Mouse (Mus musculus): Measurements from ENCODE around the gene Dip2c.

Gene Dip2c

DNA sequence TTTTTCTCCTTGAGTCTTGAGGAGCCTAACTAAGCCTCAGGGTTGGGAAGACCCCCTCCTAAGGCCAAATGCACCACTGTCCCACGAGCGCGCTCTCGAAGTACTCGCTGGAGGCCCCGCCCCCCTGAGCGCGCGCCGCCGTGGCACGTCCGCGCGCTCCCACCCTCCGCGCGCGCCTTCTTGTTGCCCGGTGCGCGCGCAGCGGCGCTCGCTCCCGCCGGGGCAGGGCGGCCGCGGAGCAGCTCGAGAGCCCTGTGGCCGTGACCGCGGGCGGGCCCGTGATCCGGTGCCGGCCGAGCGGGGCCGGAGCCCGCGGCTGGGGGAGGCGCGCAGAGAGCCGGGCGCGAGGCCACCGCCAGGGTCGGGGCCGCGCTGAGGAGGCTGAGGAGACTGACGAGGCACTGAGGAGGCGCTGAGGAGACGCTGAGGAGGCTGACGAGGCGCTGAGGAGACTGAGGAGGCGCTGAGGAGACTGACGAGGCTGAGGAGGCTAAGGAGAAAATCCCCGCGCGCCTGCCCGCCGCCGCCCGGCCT lies at the start of gene Dip2c:
Dip2c (plus strand) TSS at position 207 of the 534 bp plus-strand sequence.
- DNase-seq (ENCODE audit: low spot score in 2 of 2) = peak; percentile 92 to 96

DNA sequence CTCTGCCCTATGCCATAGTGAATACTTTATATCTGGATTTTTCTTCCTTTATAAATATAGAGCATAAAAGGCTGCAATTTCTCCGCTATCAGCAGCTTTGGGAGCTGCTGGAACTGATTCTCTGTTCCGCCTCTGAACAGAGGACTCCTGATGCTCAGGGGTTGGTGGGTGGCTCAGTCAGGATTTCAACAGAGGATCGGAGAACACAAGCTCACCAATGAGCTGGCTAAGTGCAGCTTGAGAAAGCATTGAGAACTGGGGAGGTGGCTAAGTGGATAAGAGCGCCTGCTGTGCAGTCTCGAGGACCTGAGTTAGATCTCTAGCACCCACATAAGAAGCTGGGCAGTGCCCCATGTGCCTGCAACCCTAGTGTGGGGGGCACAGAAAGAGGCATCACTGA lies 49.2 kb upstream of the Dip2c start:
- no peak for DNase-seq (ENCODE audit: low spot score in 2 of 2)

DNA sequence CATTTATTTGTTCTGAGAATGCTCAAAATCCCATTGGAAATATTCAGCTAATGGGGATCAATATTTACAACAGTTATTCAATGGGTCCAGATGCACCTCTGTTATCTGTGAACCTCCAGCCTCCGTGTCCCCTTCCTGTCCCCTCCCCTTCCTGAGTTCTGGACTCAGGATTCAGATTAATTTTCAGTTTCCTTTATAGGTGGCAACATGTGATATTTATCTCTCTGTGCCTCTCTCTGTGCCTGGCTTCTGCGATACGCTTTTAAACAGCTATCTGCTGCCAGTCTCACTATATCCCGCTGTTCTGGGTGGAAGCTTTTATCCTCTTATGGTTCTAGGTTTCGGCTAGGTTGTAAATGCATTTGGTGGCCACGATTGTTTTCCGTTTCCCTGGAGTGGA lies 38.8 kb upstream of the Dip2c start:
- DNase-seq (ENCODE audit: low spot score in 2 of 2) = no peak

DNA sequence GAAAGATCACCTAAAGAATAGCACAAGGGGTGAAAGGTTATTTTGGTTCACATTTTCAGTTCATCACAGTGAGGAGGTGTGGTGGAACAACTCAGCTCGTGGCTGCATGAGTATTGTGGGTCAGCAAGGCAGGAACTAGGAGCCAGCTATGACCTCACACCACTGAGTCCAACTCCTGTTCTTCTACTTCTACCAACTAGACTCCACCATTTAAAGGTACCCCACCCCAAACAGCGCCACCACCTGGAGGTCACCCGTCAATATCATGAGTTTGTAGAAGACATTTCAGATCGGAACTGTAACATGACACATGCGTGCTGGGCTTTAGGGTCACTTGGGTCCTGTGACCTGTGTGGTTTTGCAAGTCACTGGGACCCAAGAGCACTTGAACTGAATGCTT lies 37.2 kb upstream of the Dip2c start:
- DNase-seq (ENCODE audit: low spot score in 2 of 2) = no peak

DNA sequence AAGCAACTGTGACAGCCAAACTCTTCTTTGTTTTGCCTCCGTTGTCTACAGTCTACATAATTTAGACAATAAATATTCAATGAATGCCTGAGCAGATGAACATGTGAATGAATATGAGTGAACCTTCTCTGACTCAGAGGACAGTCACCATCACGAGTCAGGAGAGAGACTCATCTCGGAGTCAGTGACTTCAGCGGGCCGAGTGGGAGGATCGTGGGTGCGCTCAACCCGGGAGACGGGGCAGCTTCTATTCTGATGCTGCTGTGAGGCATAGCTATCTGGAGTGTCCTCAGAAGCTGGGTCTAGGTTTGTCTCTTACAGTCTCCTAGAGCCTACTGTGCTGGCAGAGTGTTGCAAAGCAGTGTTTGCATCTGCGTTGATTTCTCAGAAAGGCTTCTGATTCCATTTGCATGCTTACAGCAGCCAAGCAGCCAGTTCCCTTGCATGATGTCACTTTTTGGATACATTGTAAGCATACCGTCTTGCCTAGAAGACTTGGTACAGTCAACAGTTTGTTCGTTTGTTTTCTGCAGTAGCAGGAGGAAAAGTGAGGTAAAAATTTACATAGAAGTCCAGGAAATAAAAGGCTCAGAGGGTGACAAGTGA lies 36.6 kb upstream of the Dip2c start:
- no peak for DNase-seq (ENCODE audit: low spot score in 2 of 2)

DNA sequence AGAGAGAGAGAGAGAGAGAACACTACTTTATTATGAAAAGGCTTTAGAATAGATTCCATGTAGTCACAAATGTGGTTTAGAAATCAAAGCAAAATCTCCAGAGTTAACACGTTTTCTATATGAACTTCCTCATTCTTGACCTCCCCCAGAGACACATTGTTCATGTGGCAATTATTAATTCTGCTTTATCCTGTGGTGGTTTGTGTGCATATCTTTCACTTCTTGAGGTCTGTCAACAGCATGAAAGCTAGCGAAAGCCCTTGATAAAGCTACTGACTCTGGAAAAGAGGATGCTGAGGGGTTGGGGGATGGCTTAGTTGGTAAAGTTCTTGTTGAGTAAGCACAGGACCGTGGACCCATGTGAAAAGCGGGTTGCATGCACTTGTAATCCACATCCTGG lies 14.6 kb upstream of the Dip2c start:
- no peak for DNase-seq (ENCODE audit: low spot score in 2 of 2)

DNA sequence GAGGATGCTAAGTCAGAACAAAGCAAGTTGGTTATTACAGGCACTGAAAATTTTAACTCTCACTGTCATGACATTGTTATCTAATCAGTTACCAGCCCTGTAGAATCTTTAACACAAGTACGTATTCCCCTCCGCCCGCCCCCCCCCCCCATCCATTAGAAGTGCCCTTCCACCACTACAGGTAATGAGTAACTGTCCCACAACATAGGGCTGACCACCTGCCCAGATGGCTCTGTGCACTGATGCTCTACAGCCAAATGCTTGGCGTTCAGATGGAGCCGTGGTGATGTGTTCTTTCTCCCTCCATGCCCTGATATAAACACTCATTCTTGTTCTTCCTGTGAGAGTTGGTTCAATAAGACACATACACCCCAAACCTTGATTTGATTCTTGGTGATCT lies 10.8 kb upstream of the Dip2c start:
- DNase-seq (ENCODE audit: low spot score in 2 of 2) = no peak

DNA sequence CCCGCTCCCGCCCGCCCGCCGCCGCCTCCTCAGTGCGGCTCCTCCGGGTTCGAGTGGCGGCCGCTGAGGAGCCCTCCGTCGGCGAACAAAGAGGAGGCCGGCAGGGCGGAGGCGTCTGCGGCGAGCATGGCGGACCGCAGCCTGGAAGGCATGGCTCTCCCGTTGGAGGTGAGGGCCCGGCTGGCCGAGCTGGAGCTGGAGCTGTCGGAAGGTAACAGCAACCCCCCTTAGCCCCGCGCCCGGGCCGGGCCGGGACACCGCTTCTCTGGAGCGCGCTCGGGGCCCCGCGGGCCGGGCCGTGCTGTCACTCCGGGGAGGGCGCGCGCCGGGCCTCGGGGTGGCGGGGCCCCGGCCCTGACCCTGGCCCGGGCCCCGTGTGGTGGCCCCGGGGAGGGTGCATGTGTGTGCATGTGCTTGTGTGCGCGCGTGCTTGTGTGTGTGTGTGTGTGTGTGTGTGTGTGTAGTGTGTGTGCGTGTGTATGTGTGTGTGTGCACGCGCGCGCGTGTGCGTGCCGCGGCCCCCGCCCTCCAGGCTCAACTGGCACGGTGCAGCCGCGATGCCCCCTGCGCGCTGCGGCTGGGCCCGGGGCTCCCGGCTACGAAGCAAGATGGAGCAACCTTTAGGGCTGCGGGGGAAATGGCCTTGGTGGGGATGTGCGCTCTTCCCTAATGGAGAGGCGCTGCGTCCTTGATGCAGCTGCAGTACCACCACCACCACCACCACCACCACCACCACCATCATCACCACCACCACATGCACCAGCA lies 710 bp downstream of the Dip2c start:
- peak; percentile 44 to 47 for DNase-seq (ENCODE audit: low spot score in 2 of 2)

DNA sequence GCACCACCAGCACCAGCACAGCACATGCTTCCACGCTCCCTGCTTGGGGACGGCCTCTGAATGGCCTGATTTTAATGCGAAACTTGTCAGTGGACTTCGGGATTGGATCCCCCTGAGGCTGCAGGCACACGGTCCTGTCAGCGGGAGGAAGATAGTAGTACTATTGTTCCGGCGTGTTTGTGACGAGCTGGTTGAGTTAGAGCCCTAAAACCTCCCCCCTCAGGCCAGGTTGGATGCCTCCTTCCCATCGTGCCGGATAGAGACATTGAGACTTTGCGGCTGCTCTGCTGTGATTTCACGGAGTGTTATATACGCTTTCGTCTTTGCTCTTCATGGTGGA lies 1.3 kb downstream of the Dip2c start:
- DNase-seq (ENCODE audit: low spot score in 2 of 2) = peak; percentile 6 to 18

DNA sequence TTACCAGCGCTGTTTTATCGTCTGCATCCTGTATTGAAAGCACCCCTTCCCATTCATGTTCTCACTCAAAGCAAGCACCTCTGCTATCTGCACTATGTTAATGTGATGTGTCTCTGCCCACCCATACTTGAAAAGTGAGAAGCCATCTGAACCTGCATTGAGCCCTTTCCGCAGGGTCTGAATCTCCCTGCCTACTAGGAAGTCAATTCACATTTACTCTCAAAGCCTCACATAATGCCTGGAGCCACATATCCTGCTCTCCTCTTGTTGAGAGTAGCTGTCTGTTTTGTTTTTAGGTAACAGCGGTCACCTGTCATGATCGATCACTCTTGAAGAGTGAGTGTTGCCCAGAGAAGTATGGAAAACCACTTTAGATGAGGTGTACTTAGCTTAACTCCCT lies 2.3 kb downstream of the Dip2c start:
- DNase-seq (ENCODE audit: low spot score in 2 of 2) = no peak

DNA sequence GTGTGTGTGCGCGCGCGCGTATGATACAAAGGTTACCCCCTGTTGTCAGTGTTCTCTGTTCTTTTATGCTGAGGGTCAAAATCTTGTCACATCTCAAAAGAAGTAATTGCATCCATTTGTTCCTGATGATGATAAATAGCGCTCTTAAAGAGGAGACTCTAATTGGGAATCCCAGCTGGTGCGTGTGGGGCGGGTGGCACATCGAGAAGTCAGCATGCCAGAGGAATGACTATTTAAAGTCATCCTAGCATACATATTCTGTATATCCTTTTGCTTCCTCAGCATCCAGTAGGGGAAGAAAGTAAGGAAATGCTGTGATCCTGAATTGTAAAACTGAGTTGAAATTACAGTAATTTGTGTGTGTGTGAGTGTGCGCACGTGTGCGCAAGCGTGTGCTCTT lies 6.7 kb downstream of the Dip2c start:
- DNase-seq (ENCODE audit: low spot score in 2 of 2) = no peak

DNA sequence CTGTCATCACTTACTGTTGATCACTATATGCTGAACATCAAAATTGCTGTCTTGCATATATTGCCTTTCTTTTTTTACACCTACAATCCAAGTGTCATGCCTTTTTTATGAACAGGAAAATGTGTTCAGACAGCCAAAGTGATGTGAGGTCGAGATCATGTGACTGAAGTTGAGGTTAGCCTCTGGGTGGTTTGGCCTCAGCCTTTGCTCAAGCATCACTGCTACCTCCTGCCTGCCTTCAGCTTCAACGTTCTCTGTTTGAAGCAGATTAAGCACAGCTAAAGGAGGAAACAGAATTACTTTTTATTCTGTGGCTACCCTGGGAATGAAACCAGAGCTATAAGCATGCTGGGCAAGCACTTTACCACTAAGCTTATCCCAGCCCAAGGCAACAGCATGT lies 13.6 kb downstream of the Dip2c start:
- no peak for DNase-seq (ENCODE audit: low spot score in 2 of 2)

DNA sequence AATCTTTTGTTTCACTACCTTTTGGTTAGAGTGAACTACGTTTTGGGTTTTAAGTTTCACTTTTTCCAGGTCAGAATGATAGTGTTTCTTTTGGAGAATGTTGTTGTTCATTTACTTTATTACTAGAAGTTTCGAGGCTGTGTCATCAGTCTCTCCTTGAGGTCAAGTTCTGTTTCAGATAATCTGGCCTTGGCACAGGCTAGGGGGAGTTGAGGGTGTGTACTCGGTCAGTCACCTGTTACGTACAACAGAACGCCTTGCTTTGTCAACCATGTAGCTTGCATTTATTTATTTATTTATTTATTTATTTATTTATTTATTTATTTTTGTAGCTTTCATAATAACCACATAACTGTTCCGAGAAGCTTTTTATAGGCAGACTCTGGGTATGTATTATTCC lies 20.0 kb downstream of the Dip2c start:
- no peak for DNase-seq (ENCODE audit: low spot score in 2 of 2)

DNA sequence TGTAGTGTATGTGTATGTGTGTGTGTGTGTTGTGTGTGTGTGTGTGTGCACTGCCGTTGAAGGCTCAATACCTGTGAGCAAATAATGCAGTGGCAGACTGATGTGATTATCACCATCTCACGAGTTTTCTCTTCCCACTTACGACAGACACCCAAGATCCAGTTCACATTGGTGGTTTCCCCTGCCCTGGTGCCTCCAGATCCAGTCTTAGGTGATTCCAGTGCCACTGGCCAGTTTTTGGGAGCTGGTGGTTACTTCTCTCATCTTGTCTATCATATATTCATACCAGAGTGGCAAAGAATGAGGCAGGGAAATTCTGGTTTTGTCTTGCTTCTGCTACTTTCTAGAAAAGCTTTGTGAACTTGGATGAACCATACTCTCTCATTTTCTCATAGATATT lies 20.9 kb downstream of the Dip2c start:
- DNase-seq (ENCODE audit: low spot score in 2 of 2) = no peak

DNA sequence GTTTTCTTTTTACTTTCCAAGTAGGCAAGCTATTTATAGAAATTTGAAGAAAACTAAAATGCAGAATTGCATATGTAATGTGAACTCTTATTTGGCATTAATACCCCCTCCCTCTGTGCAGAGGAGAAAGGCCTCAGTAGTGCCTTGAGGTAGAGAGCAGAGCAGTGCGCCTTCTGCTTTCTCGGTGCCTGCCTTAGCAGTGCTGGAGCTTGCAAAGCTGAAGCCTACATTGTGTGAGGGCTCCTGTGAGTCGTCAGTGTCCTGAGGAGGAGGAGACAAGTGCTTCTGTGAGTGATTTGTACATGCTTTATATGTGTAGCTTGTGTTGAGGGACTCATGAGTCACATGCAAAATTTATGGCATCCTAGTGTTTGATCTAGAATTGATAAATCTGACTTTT lies 21.4 kb downstream of the Dip2c start:
- DNase-seq (ENCODE audit: low spot score in 2 of 2) = no peak

DNA sequence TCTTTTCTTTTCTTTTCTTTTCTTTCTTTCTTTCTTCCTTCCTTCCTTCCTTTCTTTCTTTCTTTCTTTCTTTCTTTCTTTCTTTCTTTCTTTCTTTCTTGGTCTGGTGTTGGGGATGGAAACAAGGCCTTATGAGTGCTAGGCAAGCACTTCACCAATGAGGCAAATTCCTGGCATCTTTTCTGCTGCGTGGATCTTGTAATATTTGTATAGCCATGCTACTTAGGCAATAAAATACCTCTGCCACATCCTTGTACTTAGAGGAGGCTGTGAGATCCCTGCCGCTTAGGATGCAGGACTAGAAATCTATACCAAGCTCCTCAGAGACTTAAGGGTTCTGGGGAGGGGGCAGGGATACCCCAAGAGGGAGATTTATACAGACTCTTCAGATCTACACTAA lies 23.3 kb downstream of the Dip2c start:
- DNase-seq (ENCODE audit: low spot score in 2 of 2) = no peak

DNA sequence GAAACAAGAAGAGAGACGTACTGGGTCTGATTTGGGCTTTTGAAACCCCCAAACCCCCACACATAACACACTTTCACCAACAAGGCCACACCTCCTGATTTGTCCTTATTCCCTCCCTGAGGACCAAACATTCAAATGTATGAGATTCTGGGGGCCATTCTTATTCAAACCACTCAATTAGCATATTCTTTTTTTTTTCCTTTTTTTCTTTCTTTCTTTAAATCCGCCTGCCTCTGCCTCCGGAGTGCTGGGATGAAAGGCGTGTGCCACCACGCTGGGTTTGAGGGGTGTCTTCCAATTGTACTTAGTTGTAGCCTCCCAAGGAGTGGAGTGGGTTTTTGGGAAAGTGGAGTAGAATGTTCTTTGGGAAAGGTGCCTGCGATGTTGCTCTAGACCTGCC lies 32.5 kb downstream of the Dip2c start:
- DNase-seq (ENCODE audit: low spot score in 2 of 2) = no peak

DNA sequence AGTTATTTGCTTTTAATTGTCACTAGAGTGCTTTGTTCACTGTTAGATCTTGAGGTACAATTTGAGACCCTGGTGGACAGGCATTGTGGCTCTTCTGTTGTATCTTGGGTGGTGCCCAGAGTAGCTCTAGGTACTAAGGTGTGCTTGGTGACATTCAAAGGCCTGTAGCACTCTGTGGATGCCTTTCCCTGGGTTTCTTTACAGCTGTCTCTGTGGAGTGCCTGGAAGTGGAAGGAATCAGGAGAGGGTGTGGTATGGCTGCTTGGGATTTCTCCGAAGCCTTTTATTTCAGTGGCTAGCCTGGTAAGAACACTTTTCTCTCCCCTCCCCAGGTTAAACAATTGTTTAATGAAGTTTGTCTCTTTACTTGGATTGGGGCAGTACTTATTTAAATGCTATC lies 34.5 kb downstream of the Dip2c start:
- DNase-seq (ENCODE audit: low spot score in 2 of 2) = no peak

DNA sequence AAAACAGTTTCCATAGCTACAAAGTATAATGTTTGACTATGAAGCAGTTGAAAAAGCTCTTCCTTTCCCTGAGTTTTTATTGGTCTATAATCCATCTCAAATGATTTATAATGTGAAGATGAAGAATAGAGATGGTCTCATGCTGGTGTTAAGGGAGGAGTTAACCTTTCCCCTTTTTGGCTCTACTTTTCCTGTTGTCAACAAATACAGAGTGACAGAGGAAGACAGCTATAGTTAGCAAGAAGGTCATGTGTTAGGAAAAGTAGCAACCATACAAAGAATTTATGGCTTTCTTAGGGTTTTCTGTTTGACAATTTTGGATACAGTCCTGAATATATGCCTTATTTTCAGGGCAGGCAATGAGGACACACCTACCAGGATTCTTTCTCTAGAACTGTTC lies 36.6 kb downstream of the Dip2c start:
- DNase-seq (ENCODE audit: low spot score in 2 of 2) = peak; percentile 30 to 40

DNA sequence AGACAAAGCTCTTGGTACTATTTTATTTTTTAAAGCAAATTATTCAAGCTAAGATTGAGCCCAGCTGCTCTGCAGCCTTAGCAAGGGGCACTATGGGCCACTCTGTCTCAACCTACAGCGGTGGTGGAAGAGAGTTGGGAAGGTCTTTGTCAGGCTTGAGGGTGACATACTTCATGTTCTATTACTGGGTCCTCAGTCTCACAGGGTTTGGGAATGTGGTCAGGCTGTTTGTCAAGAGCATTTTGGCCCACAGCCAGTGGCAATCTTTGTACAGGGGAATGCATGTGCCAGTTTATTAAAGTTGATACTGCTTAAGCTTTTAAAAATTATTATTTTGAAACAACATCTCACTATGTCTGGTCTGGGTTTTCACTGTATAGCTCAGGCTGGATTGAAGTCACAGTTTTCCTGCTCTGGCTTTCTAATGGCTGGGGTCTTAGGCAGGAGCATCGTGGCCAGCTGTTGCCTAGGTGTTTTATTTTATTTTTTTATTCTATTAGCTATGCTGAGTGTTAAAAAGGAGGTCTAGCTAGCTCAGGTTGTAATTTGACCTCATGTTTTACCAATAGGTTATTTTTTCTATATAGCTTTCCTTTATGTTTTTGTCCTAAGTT lies 37.9 kb downstream of the Dip2c start:
- peak; percentile 25 to 50 for DNase-seq (ENCODE audit: low spot score in 2 of 2)

DNA sequence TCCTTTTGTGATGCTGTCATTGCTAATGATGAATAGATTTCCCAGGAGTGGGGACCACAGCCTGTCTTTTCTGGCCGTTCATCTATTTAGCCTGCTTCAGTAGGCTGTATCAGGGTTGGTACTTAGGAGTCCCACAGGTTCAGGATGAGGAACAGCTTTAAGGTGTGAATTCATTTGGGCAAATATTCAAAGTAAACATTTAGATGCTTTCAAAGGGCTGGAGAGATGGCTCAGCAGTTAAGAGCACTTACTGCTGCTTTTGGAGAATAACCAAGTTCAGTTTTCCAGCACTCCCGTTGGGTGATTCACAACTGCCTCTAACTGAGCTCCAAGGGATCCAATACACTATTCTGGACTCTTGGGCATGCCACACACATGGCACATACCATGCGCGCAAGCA lies 38.4 kb downstream of the Dip2c start:
- no peak for DNase-seq (ENCODE audit: low spot score in 2 of 2)

DNA sequence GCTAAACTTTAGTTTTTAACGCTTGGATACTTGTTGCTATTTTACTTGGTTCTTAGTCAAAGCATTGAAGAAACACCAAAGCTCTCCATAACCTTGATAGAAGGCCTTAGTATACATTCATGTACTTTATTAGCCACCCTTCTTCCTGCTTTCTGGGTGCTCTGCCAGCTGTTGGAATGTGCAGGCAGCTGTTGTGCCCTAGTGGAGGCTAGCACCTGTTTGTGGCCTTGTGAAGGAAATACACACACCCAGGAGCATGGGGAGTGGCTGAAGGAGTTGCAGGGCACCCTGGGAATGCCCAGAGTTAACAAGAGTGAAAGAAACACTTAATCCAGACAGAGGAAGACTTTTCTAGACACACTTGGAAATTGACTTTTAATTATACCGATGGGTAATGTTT lies 43.4 kb downstream of the Dip2c start:
- no peak for DNase-seq (ENCODE audit: low spot score in 2 of 2)

DNA sequence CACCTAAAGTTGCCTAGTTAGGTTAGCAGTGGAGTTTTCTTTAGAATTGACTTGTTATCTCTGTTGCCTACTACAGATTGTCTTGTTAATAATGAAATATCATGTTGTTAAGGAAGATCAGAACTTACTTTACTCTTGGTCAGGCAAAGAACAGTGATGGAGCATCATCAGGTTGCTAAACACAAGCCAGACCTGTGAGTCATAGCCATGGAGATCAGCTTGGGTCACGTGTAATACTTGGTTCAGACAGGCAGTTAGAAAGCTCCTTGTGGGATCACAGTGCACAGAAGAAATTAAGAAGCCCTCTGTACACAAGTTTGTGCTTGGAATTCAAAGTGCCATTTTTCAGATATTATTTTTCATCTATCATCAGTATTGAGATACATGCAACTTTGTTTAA lies 48.9 kb downstream of the Dip2c start:
- no peak for DNase-seq (ENCODE audit: low spot score in 2 of 2)
